Mouse (Mus musculus): ENCODE results near the gene Cd59b. TPM values are rescaled to one million over a fixed set of nuclear protein-coding genes. Genes with fewer than 3 reads are reported as not detected.
"Not testable (repeated sequence)": the region's sequence is repeated elsewhere in the genome, so short reads cannot be mapped to it uniquely, and the experiment has no call there.

The Cd59b gene
- polyA plus RNA-seq, 1 experiment from 2014 or later, result 7.3 TPM

- no peak for ATAC-seq (replicated peaks; ENCODE audit: low FRiP score)
- no peak overlapping the region for H3K9ac ChIP-seq
Measured at GRCm38 (mm10) chr2:104041632-104042031, 28.0 kb upstream of the Cd59b start.

GRCm38 (mm10) chr2:104042766-104043165, 26.9 kb upstream of the Cd59b start:
- 93% methylated on average over 15 of the region's 15 CpGs for WGBS
- Histone ChIP-seq H3K9ac (no peak overlapping the region), H3K4me2 (no peak overlapping the region), H3K4me3 (replicated peaks) (no peak overlapping the region), H3K27ac (no peak overlapping the region), H3K9me3 (replicated peaks) (no peaks in the 10 kb centered on the region), H3K36me3 (peaks cover 47% of the 10 kb centered on the region), H3K27me3 (no peaks in the 10 kb centered on the region), H3K4me1 (0 out of 2 replicates have a peak, but pooled peaks cover 4% of the 10 kb centered on the region)
- no peak for ATAC-seq (replicated peaks; ENCODE audit: low FRiP score)

More at GRCm38 (mm10) chr2:104041632-104042031, 28.0 kb upstream of the Cd59b start:
- Histone ChIP-seq H3K4me3 (replicated peaks) (no peak overlapping the region), H3K36me3 (peaks cover 53% of the 10 kb centered on the region), H3K4me2 (no peak overlapping the region), H3K4me1 (0 out of 2 replicates have a peak, but pooled peaks cover 4% of the 10 kb centered on the region), H3K27me3 (no peaks in the 10 kb centered on the region), H3K9me3 (replicated peaks) (no peaks in the 10 kb centered on the region), H3K27ac (no peak overlapping the region)
- 56% methylated on average over 5 of the region's 5 CpGs for WGBS

GRCm38 (mm10) chr2:104043624-104044478, 25.8 kb upstream of the Cd59b start:
- 0 out of 2 replicates have a peak overlapping the region, but pooled peaks have one; percentile 13 for H3K27ac ChIP-seq
- ATAC-seq (replicated peaks; ENCODE audit: low FRiP score), result no peak
- H3K4me3 ChIP-seq (replicated peaks), result no peak overlapping the region
- H3K4me2 ChIP-seq, result no peak overlapping the region
- 33% methylated on average over 5 of the region's 5 CpGs for WGBS
- peaks cover 48% of the 10 kb centered on the region for H3K36me3 ChIP-seq
- no peaks in the 10 kb centered on the region for H3K9me3 ChIP-seq (replicated peaks)
- H3K9ac ChIP-seq, result no peak overlapping the region
- H3K27me3 ChIP-seq, result no peaks in the 10 kb centered on the region
- H3K4me1 ChIP-seq, result 0 out of 2 replicates have a peak, but pooled peaks cover 4% of the 10 kb centered on the region

- 64% methylated on average over 1 of the region's 1 CpGs for WGBS
- Histone ChIP-seq H3K4me1 (0 out of 2 replicates have a peak, but pooled peaks cover 4% of the 10 kb centered on the region), H3K27me3 (no peaks in the 10 kb centered on the region), H3K9me3 (replicated peaks) (no peaks in the 10 kb centered on the region), H3K4me3 (replicated peaks) (no peak overlapping the region), H3K4me2 (no peak overlapping the region), H3K27ac (0 out of 2 replicates have a peak overlapping the region, but pooled peaks have one; percentile 13), H3K9ac (no peak overlapping the region), H3K36me3 (peaks cover 47% of the 10 kb centered on the region)
- ATAC-seq (replicated peaks; ENCODE audit: low FRiP score), result no peak
Measured at GRCm38 (mm10) chr2:104044479-104045080, 25.1 kb upstream of the Cd59b start.

- no peak overlapping the region for H3K9ac ChIP-seq
- H3K27ac ChIP-seq, result no peak overlapping the region
- no peak overlapping the region for H3K4me2 ChIP-seq
- H3K9me3 ChIP-seq (replicated peaks), result no peaks in the 10 kb centered on the region
- H3K4me1 ChIP-seq, result no peaks in the 10 kb centered on the region
- H3K4me3 ChIP-seq (replicated peaks), result no peak overlapping the region
- H3K36me3 ChIP-seq, result peaks cover 53% of the 10 kb centered on the region
- 92% methylated on average over 1 of the region's 1 CpGs for WGBS
- no peaks in the 10 kb centered on the region for H3K27me3 ChIP-seq
- no peak for ATAC-seq (replicated peaks; ENCODE audit: low FRiP score)
Measured at GRCm38 (mm10) chr2:104058381-104058780, 11.3 kb upstream of the Cd59b start.

GRCm38 (mm10) chr2:104058954-104059353, 10.7 kb upstream of the Cd59b start:
- Histone ChIP-seq H3K27me3 (no peaks in the 10 kb centered on the region), H3K4me3 (replicated peaks) (no peak overlapping the region), H3K4me1 (no peaks in the 10 kb centered on the region), H3K27ac (no peak overlapping the region), H3K36me3 (peaks cover 47% of the 10 kb centered on the region), H3K4me2 (no peak overlapping the region), H3K9me3 (replicated peaks) (no peaks in the 10 kb centered on the region), H3K9ac (no peak overlapping the region)
- 88% methylated on average over 4 of the region's 4 CpGs for WGBS
- ATAC-seq (replicated peaks; ENCODE audit: low FRiP score), result no peak

- Histone ChIP-seq H3K27ac (no peak overlapping the region), H3K9me3 (replicated peaks) (no peaks in the 10 kb centered on the region), H3K36me3 (peaks cover 39% of the 10 kb centered on the region), H3K4me1 (no peaks in the 10 kb centered on the region), H3K9ac (no peak overlapping the region), H3K4me3 (replicated peaks) (no peak overlapping the region), H3K4me2 (no peak overlapping the region), H3K27me3 (no peaks in the 10 kb centered on the region)
- 65% methylated on average over 10 of the region's 10 CpGs for WGBS
- no peak for ATAC-seq (replicated peaks; ENCODE audit: low FRiP score)
Measured at GRCm38 (mm10) chr2:104059786-104060185, 9.9 kb upstream of the Cd59b start.

GRCm38 (mm10) chr2:104060996-104061395, 8.7 kb upstream of the Cd59b start:
- Histone ChIP-seq H3K27ac (no peak overlapping the region), H3K9me3 (replicated peaks) (no peaks in the 10 kb centered on the region), H3K27me3 (no peaks in the 10 kb centered on the region), H3K4me2 (no peak overlapping the region), H3K4me3 (replicated peaks) (no peak overlapping the region), H3K9ac (no peak overlapping the region), H3K4me1 (no peaks in the 10 kb centered on the region), H3K36me3 (peaks cover 31% of the 10 kb centered on the region)
- 96% methylated on average over 6 of the region's 6 CpGs for WGBS
- no peak for ATAC-seq (replicated peaks; ENCODE audit: low FRiP score)

GRCm38 (mm10) chr2:104062665-104063064, 7.0 kb upstream of the Cd59b start:
- no peak overlapping the region for H3K27ac ChIP-seq
- H3K27me3 ChIP-seq, result no peaks in the 10 kb centered on the region
- no peaks in the 10 kb centered on the region for H3K4me1 ChIP-seq
- H3K9ac ChIP-seq, result no peak overlapping the region
- no peak overlapping the region for H3K4me2 ChIP-seq
- no peak overlapping the region for H3K4me3 ChIP-seq (replicated peaks)
- ATAC-seq (replicated peaks; ENCODE audit: low FRiP score), result no peak
- no peaks in the 10 kb centered on the region for H3K9me3 ChIP-seq (replicated peaks)
- H3K36me3 ChIP-seq, result peaks cover 31% of the 10 kb centered on the region

- WGBS, result 79% methylated on average over 2 of the region's 2 CpGs
- Histone ChIP-seq H3K4me3 (replicated peaks) (no peak overlapping the region), H3K27ac (no peak overlapping the region), H3K9me3 (replicated peaks) (no peaks in the 10 kb centered on the region), H3K4me1 (no peaks in the 10 kb centered on the region), H3K9ac (no peak overlapping the region), H3K4me2 (no peak overlapping the region), H3K36me3 (peaks cover 20% of the 10 kb centered on the region), H3K27me3 (no peaks in the 10 kb centered on the region)
- no peak for ATAC-seq (replicated peaks; ENCODE audit: low FRiP score)
Measured at GRCm38 (mm10) chr2:104064152-104064551, 5.5 kb upstream of the Cd59b start.

GRCm38 (mm10) chr2:104065526-104065925, 4.1 kb upstream of the Cd59b start, which contains the start of gene Gm10912:
TSS of gene Gm10912 (plus strand) at chr2:104065826.
- H3K9me3 ChIP-seq (replicated peaks); H3K4me3 ChIP-seq (replicated peaks); H3K27me3 ChIP-seq; H3K4me2 ChIP-seq; H3K36me3 ChIP-seq; H3K27ac ChIP-seq; H3K4me1 ChIP-seq; ATAC-seq (replicated peaks; ENCODE audit: low FRiP score); H3K9ac ChIP-seq: not testable (repeated sequence)
- 95% methylated on average over 6 of the region's 6 CpGs for WGBS

- H3K27ac ChIP-seq; H3K4me1 ChIP-seq; H3K27me3 ChIP-seq; H3K9me3 ChIP-seq (replicated peaks); ATAC-seq (replicated peaks; ENCODE audit: low FRiP score); H3K4me3 ChIP-seq (replicated peaks); H3K36me3 ChIP-seq; H3K9ac ChIP-seq: not testable (repeated sequence)
- WGBS, result 82% methylated on average over 7 of the region's 7 CpGs
- H3K4me2 ChIP-seq, result peak within 1 kb of the TSS; percentile 69; the same call in 1 of the 2 replicates
Measured at GRCm38 (mm10) chr2:104068450-104068849, 1.2 kb upstream of the Cd59b start, which contains the start of gene Gm10799. TSS of gene Gm10799 (minus strand) at chr2:104068550.
